Mouse (Mus musculus): ENCODE results near the gene Gucy1b1. TPM values are rescaled to one million over a fixed set of nuclear protein-coding genes. Genes with fewer than 3 reads are reported as not detected.

The Gucy1b1 gene
- 50.8 and 54.1 TPM in 2 replicates for polyA plus RNA-seq (2015; fragmentation: Nextera tagmentation; extraction: Ambion mirVana)

GRCm38 (mm10) chr3:82074201-82074851 lies at the start of gene Gucy1b1:
Gucy1b1 (minus strand) TSS chr3:82074689.
- Histone ChIP-seq H3K9me3 (no peaks in the 10 kb centered on the region), H3K36me3 (no peaks in the 10 kb centered on the region), H3K27ac (peak within 1 kb of the TSS; percentile 84), H3K27me3 (replicated peaks) (no peaks in the 10 kb centered on the region), H3K4me1 (0 out of 2 replicates have a peak, but pooled peaks cover under 1% of the 10 kb centered on the region), H3K4me2 (peak within 1 kb of the TSS; percentile 87), H3K4me3 (replicated peaks) (peak within 1 kb of the TSS; percentile 59), H3K9ac (peak within 1 kb of the TSS; percentile 56)
- WGBS, result 2% methylated on average over 25 of the region's 25 CpGs
- ATAC-seq (ENCODE audit: insufficient read depth, low FRiP score, low read depth), result peak; percentile 91

GRCm38 (mm10) chr3:82118916-82119315 lies 44.4 kb upstream of the Gucy1b1 start:
- Histone ChIP-seq H3K36me3 (no peaks in the 10 kb centered on the region), H3K4me1 (no peaks in the 10 kb centered on the region), H3K27me3 (replicated peaks) (no peaks in the 10 kb centered on the region), H3K27ac (no peak overlapping the region), H3K4me2 (no peak overlapping the region), H3K9ac (no peak overlapping the region), H3K9me3 (no peaks in the 10 kb centered on the region), H3K4me3 (replicated peaks) (no peak overlapping the region)
- no peak for ATAC-seq (ENCODE audit: insufficient read depth, low FRiP score, low read depth)
- WGBS, result 87% methylated on average over 1 of the region's 1 CpGs

GRCm38 (mm10) chr3:82112439-82112838 lies 38.0 kb upstream of the Gucy1b1 start:
- Histone ChIP-seq H3K4me2 (no peak overlapping the region), H3K4me3 (replicated peaks) (no peak overlapping the region), H3K27me3 (replicated peaks) (no peaks in the 10 kb centered on the region), H3K4me1 (no peaks in the 10 kb centered on the region), H3K9ac (no peak overlapping the region), H3K36me3 (no peaks in the 10 kb centered on the region), H3K27ac (no peak overlapping the region), H3K9me3 (no peaks in the 10 kb centered on the region)
- 41% methylated on average over 2 of the region's 2 CpGs for WGBS
- ATAC-seq (ENCODE audit: insufficient read depth, low FRiP score, low read depth), result no peak

- WGBS, result 46% methylated on average over 3 of the region's 3 CpGs
- no peak for ATAC-seq (ENCODE audit: insufficient read depth, low FRiP score, low read depth)
- no peaks in the 10 kb centered on the region for H3K9me3 ChIP-seq
- no peaks in the 10 kb centered on the region for H3K27me3 ChIP-seq (replicated peaks)
- no peaks in the 10 kb centered on the region for H3K4me1 ChIP-seq
- H3K36me3 ChIP-seq, result no peaks in the 10 kb centered on the region
- H3K9ac ChIP-seq, result no peak overlapping the region
- H3K4me2 ChIP-seq, result no peak overlapping the region
- 0 out of 2 replicates have a peak overlapping the region, but pooled peaks have one; percentile 4 for H3K27ac ChIP-seq
- no peak overlapping the region for H3K4me3 ChIP-seq (replicated peaks)
Observed at GRCm38 (mm10) chr3:82111986-82112385, 37.5 kb upstream of the Gucy1b1 start.

- no peak for ATAC-seq (ENCODE audit: insufficient read depth, low FRiP score, low read depth)
- Histone ChIP-seq H3K36me3 (no peaks in the 10 kb centered on the region), H3K4me1 (no peaks in the 10 kb centered on the region), H3K9ac (no peak overlapping the region), H3K9me3 (no peaks in the 10 kb centered on the region), H3K4me3 (replicated peaks) (no peak overlapping the region), H3K4me2 (no peak overlapping the region), H3K27me3 (replicated peaks) (no peaks in the 10 kb centered on the region), H3K27ac (no peak overlapping the region)
- 91% methylated on average over 15 of the region's 15 CpGs for WGBS
Observed at GRCm38 (mm10) chr3:82108951-82109350, 34.5 kb upstream of the Gucy1b1 start.

- Histone ChIP-seq H3K27me3 (replicated peaks) (no peaks in the 10 kb centered on the region), H3K4me3 (replicated peaks) (no peak overlapping the region), H3K9me3 (no peaks in the 10 kb centered on the region), H3K4me1 (no peaks in the 10 kb centered on the region), H3K27ac (no peak overlapping the region), H3K4me2 (no peak overlapping the region), H3K36me3 (0 out of 2 replicates have a peak, but pooled peaks cover 5% of the 10 kb centered on the region), H3K9ac (no peak overlapping the region)
- no peak for ATAC-seq (ENCODE audit: insufficient read depth, low FRiP score, low read depth)
- WGBS, result 60% methylated on average over 6 of the region's 6 CpGs
Observed at GRCm38 (mm10) chr3:82104229-82104628, 29.7 kb upstream of the Gucy1b1 start.

- Histone ChIP-seq H3K4me3 (replicated peaks) (no peak overlapping the region), H3K27ac (no peak overlapping the region), H3K36me3 (0 out of 2 replicates have a peak, but pooled peaks cover 8% of the 10 kb centered on the region), H3K4me1 (no peaks in the 10 kb centered on the region), H3K9me3 (no peaks in the 10 kb centered on the region), H3K9ac (no peak overlapping the region), H3K4me2 (no peak overlapping the region), H3K27me3 (replicated peaks) (no peaks in the 10 kb centered on the region)
- ATAC-seq (ENCODE audit: insufficient read depth, low FRiP score, low read depth), result no peak
- WGBS, result 78% methylated on average over 6 of the region's 6 CpGs
Observed at GRCm38 (mm10) chr3:82099127-82099526, 24.6 kb upstream of the Gucy1b1 start.

GRCm38 (mm10) chr3:82096801-82097200 lies 22.3 kb upstream of the Gucy1b1 start:
- Histone ChIP-seq H3K27me3 (replicated peaks) (no peaks in the 10 kb centered on the region), H3K9ac (no peak overlapping the region)
- no peak for ATAC-seq (ENCODE audit: insufficient read depth, low FRiP score, low read depth)

GRCm38 (mm10) chr3:82073741-82074181 lies 728 bp downstream of the Gucy1b1 start:
- no peaks in the 10 kb centered on the region for H3K36me3 ChIP-seq
- H3K27me3 ChIP-seq (replicated peaks), result no peaks in the 10 kb centered on the region
- H3K9me3 ChIP-seq, result no peaks in the 10 kb centered on the region
- H3K27ac ChIP-seq, result peak overlapping the region; percentile 84
- H3K4me3 ChIP-seq (replicated peaks), result peak overlapping the region; percentile 59
- ATAC-seq (ENCODE audit: insufficient read depth, low FRiP score, low read depth), result peak; percentile 64
- H3K9ac ChIP-seq, result peak overlapping the region; percentile 56
- peak overlapping the region; percentile 87 for H3K4me2 ChIP-seq
- WGBS, result under 1% methylated on average over 33 of the region's 34 CpGs
- 0 out of 2 replicates have a peak, but pooled peaks cover 2% of the 10 kb centered on the region for H3K4me1 ChIP-seq

More at GRCm38 (mm10) chr3:82096801-82097200, 22.3 kb upstream of the Gucy1b1 start:
- H3K36me3 ChIP-seq, result 0 out of 2 replicates have a peak, but pooled peaks cover 8% of the 10 kb centered on the region
- H3K27ac ChIP-seq, result no peak overlapping the region
- WGBS, result 75% methylated on average over 2 of the region's 2 CpGs
- no peaks in the 10 kb centered on the region for H3K4me1 ChIP-seq
- no peak overlapping the region for H3K4me2 ChIP-seq
- no peak overlapping the region for H3K4me3 ChIP-seq (replicated peaks)
- no peaks in the 10 kb centered on the region for H3K9me3 ChIP-seq

- Histone ChIP-seq H3K4me1 (peaks cover 6% of the 10 kb centered on the region; the same call in 1 of the 2 replicates), H3K27me3 (replicated peaks) (no peaks in the 10 kb centered on the region), H3K4me3 (replicated peaks) (no peak overlapping the region), H3K36me3 (no peaks in the 10 kb centered on the region), H3K9ac (no peak overlapping the region), H3K27ac (peak overlapping the region; percentile 35; the same call in 1 of the 2 replicates), H3K4me2 (no peak overlapping the region), H3K9me3 (no peaks in the 10 kb centered on the region)
- WGBS, result 44% methylated on average over 5 of the region's 5 CpGs
- peak; percentile 53; the same call in 1 of the 2 replicates for ATAC-seq (ENCODE audit: insufficient read depth, low FRiP score, low read depth)
Observed at GRCm38 (mm10) chr3:82067830-82068229, 6.7 kb downstream of the Gucy1b1 start.

GRCm38 (mm10) chr3:82061402-82062180 lies 12.9 kb downstream of the Gucy1b1 start:
- no peak overlapping the region for H3K4me3 ChIP-seq (replicated peaks)
- no peak for ATAC-seq (ENCODE audit: insufficient read depth, low FRiP score, low read depth)
- H3K4me2 ChIP-seq, result no peak overlapping the region
- H3K4me1 ChIP-seq, result peaks cover 18% of the 10 kb centered on the region; the same call in 1 of the 2 replicates
- H3K9ac ChIP-seq, result no peak overlapping the region
- no peaks in the 10 kb centered on the region for H3K36me3 ChIP-seq
- H3K27me3 ChIP-seq (replicated peaks), result no peaks in the 10 kb centered on the region
- H3K9me3 ChIP-seq, result no peaks in the 10 kb centered on the region
- peak overlapping the region; percentile 60; the same call in 1 of the 2 replicates for H3K27ac ChIP-seq
- WGBS, result 24% methylated on average over 9 of the region's 9 CpGs

GRCm38 (mm10) chr3:82057201-82057600 lies 17.3 kb downstream of the Gucy1b1 start:
- no peaks in the 10 kb centered on the region for H3K9me3 ChIP-seq
- H3K4me2 ChIP-seq, result no peak overlapping the region
- H3K4me3 ChIP-seq (replicated peaks), result no peak overlapping the region
- ATAC-seq (ENCODE audit: insufficient read depth, low FRiP score, low read depth), result peak; percentile 88
- H3K27ac ChIP-seq, result peak overlapping the region; percentile 41; the same call in 1 of the 2 replicates
- 17% methylated on average over 5 of the region's 5 CpGs for WGBS
- H3K36me3 ChIP-seq, result no peaks in the 10 kb centered on the region
- no peak overlapping the region for H3K9ac ChIP-seq
- no peaks in the 10 kb centered on the region for H3K27me3 ChIP-seq (replicated peaks)
- peaks cover 29% of the 10 kb centered on the region; the same call in 1 of the 2 replicates for H3K4me1 ChIP-seq

All from stomach, embryonic 15.5 days (tissue).